Mouse (Mus musculus) lung, embryonic 16.5 days (tissue): ENCODE results near the gene Hist1h4f. TPM values are rescaled to one million over a fixed set of nuclear protein-coding genes. Genes with fewer than 3 reads are reported as not detected.
"Not testable (repeated sequence)": the region's sequence is repeated elsewhere in the genome, so short reads cannot be mapped to it uniquely, and the experiment has no call there.

Experiments used
- ATAC-seq: fragments of 200-750 bp; cut with Nextera tagmentation; 2 replicates; pipeline ENCODE4 v1.8.0; 2017; ENCODE audit warnings: low read depth, mild to moderate bottlenecking, moderate library complexity
- H3K27ac ChIP-seq: fragments of 300-500 bp; sonication (generic); 2 replicates; pipeline ENCODE4 v1.5.1; 2014; ENCODE audit warnings: mild to moderate bottlenecking, control low read depth, low read length
- H3K27me3 ChIP-seq: fragments of 300-500 bp; sonication (generic); 2 replicates; pipeline ENCODE4 v1.6.1; 2014; ENCODE audit warnings: low read depth, low read length, mixed read lengths; ENCODE audit not compliant: control insufficient read depth, insufficient read depth
- H3K36me3 ChIP-seq: fragments of 300-500 bp; sonication (generic); 2 replicates; pipeline ENCODE4 v1.6.1; 2014; ENCODE audit warnings: low read length; ENCODE audit not compliant: control insufficient read depth, insufficient read depth
- H3K4me1 ChIP-seq: fragments of 300-500 bp; sonication (generic); replicated peaks from 2 replicates; pipeline ENCODE4 v1.6.1; 2014; ENCODE audit warnings: low read length, mixed read lengths; ENCODE audit not compliant: control insufficient read depth, insufficient read depth
- H3K4me2 ChIP-seq: fragments of 300-500 bp; sonication (generic); 2 replicates; pipeline ENCODE4 v1.6.1; 2014; ENCODE audit warnings: low read depth, low read length, control low read depth
- H3K4me3 ChIP-seq: fragments of 300-500 bp; sonication (generic); 2 replicates; pipeline ENCODE4 v1.5.1; 2014; ENCODE audit warnings: mild to moderate bottlenecking, low read length, control low read depth
- H3K9ac ChIP-seq: fragments of 300-500 bp; sonication (generic); 2 replicates; pipeline ENCODE4 v1.6.1; 2014; ENCODE audit warnings: low read length, control low read depth
- H3K9me3 ChIP-seq: fragments of 300-500 bp; sonication (generic); 2 replicates; pipeline ENCODE4 v1.6.1; 2016; ENCODE audit warnings: low read length; ENCODE audit not compliant: control insufficient read depth
- WGBS: fragments of 180-500 bp; shearing (Covaris S2); extraction: QIAGEN DNeasy Blood & Tissue Kit; methylation state at CpG from one replicate; pipeline ENCODE4 v1.1.7; 2014; 5-methylcytosine and 5-hydroxymethylcytosine counted together
- polyA plus RNA-seq: library from polyadenylated mRNA; unstranded; fragments of >200 nt; fragmentation: Nextera tagmentation; extraction: Ambion mirVana; gene quantifications from 2 replicates; pipeline ENCODE4 v1.2.1, GENCODE M21; 2015

Hist1h4f gene
- polyA plus RNA-seq, 1 experiment from 2014 or later: 0.78 TPM

DNA sequence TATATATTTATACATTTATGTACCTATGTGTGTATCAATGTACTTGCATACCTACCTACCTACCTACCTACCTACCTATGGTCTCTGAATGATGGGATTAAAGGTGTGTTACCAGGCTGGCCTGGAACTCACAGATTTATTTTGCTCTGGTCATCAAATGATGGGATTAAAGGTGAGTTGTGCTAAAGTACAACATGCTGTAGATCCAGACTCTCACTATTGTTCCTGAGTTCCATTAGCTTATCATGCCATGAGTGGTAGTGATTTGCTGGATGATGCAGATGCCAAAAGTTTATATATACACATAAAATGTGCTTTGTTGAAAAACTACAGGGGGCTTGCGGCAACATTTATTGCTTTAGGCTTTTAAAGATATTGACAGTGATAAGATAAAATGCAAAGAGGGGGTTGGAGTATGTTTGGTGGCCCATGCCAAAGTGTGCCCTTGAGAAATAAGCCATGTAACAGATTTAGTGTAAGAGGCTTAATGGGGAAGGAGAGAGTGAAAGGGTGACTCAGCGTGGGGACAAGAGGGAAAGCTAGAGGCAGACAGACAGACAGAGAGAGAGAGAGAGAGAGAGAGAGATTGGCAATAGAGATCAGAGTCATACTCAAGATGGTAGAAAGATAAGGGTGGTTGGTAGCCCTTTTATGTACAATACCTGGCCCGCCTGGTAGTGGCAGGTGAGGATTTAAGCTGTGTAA is 14.3 kb downstream of the Hist1h4f start:
- no peaks in the 10 kb centered on the region for H3K36me3 ChIP-seq
- peak overlapping the region; percentile 25; the same call in 1 of the 2 replicates for H3K27ac ChIP-seq
- ATAC-seq: no peak
- 43% methylated on average over 3 of the region's 3 CpGs for WGBS
- H3K27me3 ChIP-seq: no peaks in the 10 kb centered on the region
- H3K4me1 ChIP-seq: peaks cover 19% of the 10 kb centered on the region
- peak overlapping the region; percentile 69 for H3K4me2 ChIP-seq
- H3K4me3 ChIP-seq: peak overlapping the region; percentile 32
- peak overlapping the region; percentile 12; the same call in 1 of the 2 replicates for H3K9ac ChIP-seq
- no peaks in the 10 kb centered on the region for H3K9me3 ChIP-seq

GRCm38 (mm10) chr13:23536076-23536822 is 15.2 kb downstream of the Hist1h4f start:
- peak overlapping the region; percentile 69 for H3K4me2 ChIP-seq
- H3K4me1 ChIP-seq: peaks cover 19% of the 10 kb centered on the region
- H3K27me3 ChIP-seq: no peaks in the 10 kb centered on the region
- peak overlapping the region; percentile 49 for H3K4me3 ChIP-seq
- peak overlapping the region; percentile 53 for H3K27ac ChIP-seq
- H3K9ac ChIP-seq: peak overlapping the region; percentile 69
- H3K9me3 ChIP-seq: no peaks in the 10 kb centered on the region
- 9% methylated on average over 7 of the region's 7 CpGs for WGBS
- no peaks in the 10 kb centered on the region for H3K36me3 ChIP-seq
- ATAC-seq: no peak

GRCm38 (mm10) chr13:23535137-23536075 is 16.0 kb downstream of the Hist1h4f start, which contains the start of gene Hist1h3g:
Gene Hist1h3g (plus strand): TSS chr13:23535422.
- peak; percentile 87 for ATAC-seq
- peak within 1 kb of the TSS; percentile 69 for H3K4me2 ChIP-seq
- H3K9ac ChIP-seq: peak within 1 kb of the TSS; percentile 69
- H3K27ac ChIP-seq: peak within 1 kb of the TSS; percentile 97
- H3K4me1 ChIP-seq: peaks cover 19% of the 10 kb centered on the region
- H3K36me3 ChIP-seq, H3K9me3 ChIP-seq, H3K27me3 ChIP-seq: not testable (repeated sequence)
- 0% methylated on average over 43 of the region's 62 CpGs for WGBS
- peak within 1 kb of the TSS; percentile 52 for H3K4me3 ChIP-seq

- peak overlapping the region; percentile 52 for H3K4me3 ChIP-seq
- peaks cover 19% of the 10 kb centered on the region for H3K4me1 ChIP-seq
- no peak for ATAC-seq
- H3K4me2 ChIP-seq: peak overlapping the region; percentile 58
- no peaks in the 10 kb centered on the region for H3K36me3 ChIP-seq
- under 1% methylated on average over 15 of the region's 15 CpGs for WGBS
- no peaks in the 10 kb centered on the region for H3K9me3 ChIP-seq
- H3K9ac ChIP-seq: peak overlapping the region; percentile 69
- H3K27me3 ChIP-seq: no peaks in the 10 kb centered on the region
- peak overlapping the region; percentile 97 for H3K27ac ChIP-seq
Observed at GRCm38 (mm10) chr13:23534368-23535131, 16.9 kb downstream of the Hist1h4f start.

- WGBS: 0% methylated on average over 22 of the region's 53 CpGs
- not testable (repeated sequence) for H3K9me3 ChIP-seq, H3K27me3 ChIP-seq, H3K36me3 ChIP-seq
- peak within 1 kb of the TSS; percentile 73 for H3K9ac ChIP-seq
- H3K27ac ChIP-seq: peak within 1 kb of the TSS; percentile 97
- H3K4me1 ChIP-seq: peaks cover 23% of the 10 kb centered on the region
- peak within 1 kb of the TSS; percentile 52 for H3K4me3 ChIP-seq
- H3K4me2 ChIP-seq: peak within 1 kb of the TSS; percentile 58
- peak; percentile 51 for ATAC-seq
Observed at GRCm38 (mm10) chr13:23533560-23534367, 17.7 kb downstream of the Hist1h4f start, which contains the start of gene Hist1h2af. Gene Hist1h2af (plus strand): TSS chr13:23533906.

DNA sequence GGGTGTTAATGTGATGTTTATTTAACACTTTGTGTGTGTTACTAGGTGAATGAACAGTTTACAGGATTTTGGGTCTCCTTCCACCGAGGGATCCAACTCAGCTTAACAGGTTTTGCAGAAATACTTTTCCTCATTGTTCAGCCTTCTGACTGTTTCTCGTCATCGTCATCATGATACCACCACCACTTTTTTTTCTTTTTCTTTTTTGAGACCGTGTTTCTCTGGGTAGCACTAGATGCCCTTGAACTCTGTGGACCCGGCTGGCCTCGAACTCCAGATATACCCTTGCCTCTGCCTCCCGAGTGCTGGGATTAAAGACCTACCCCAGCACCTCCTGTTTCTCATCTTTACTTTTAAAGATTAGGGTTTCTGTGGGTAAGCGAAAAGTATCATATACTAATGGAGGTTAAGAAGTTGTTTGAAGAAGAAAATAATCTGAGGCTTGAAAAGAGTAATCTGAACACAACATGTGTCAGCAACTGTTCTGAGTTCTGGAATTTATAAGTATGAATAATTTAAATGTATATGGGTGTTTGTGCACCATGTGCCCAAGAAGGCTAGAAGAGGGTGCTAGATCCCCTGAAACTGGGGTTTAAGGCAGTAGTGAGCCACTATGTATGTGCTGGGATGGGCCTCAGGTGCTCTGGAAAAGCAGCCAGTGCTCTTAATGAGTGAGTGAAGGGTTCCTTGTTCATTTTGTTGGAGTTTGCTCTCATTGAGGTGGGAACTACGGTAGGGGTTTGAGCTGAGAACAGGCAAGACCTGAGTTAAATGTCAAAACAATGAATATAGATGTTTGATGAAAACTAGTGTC is 19.0 kb downstream of the Hist1h4f start:
- Histone ChIP-seq H3K9ac (peak overlapping the region; percentile 73), H3K9me3 (no peaks in the 10 kb centered on the region), H3K4me1 (peaks cover 24% of the 10 kb centered on the region), H3K36me3 (no peaks in the 10 kb centered on the region), H3K4me2 (peak overlapping the region; percentile 58), H3K4me3 (peak overlapping the region; percentile 52), H3K27ac (peak overlapping the region; percentile 97), H3K27me3 (no peaks in the 10 kb centered on the region)
- no peak for ATAC-seq
- 16% methylated on average over 9 of the region's 9 CpGs for WGBS

GRCm38 (mm10) chr13:23530901-23531875 is 20.3 kb downstream of the Hist1h4f start, which contains the start of gene Hist1h4h:
Gene Hist1h4h (plus strand): TSS chr13:23531050.
- Histone ChIP-seq H3K4me2 (peak within 1 kb of the TSS; percentile 58), H3K36me3 (no peaks in the 10 kb centered on the region), H3K27me3 (no peaks in the 10 kb centered on the region), H3K9me3 (no peaks in the 10 kb centered on the region), H3K27ac (peak within 1 kb of the TSS; percentile 97), H3K4me3 (peak within 1 kb of the TSS; percentile 52), H3K4me1 (peaks cover 15% of the 10 kb centered on the region), H3K9ac (peak within 1 kb of the TSS; percentile 73)
- peak; percentile 81 for ATAC-seq
- WGBS: under 1% methylated on average over 54 of the region's 70 CpGs
